Mouse (Mus musculus) C2C12 (cell line): Measurements from ENCODE around the gene Chaf1b. TPM values are rescaled to one million over a fixed set of nuclear protein-coding genes. Genes with fewer than 3 reads are reported as not detected.

Experiments used
- H3K27me3 ChIP-seq: one replicate; pipeline ENCODE4 v1.6.1; 2011; ENCODE audit not compliant: control insufficient read depth, insufficient read depth, insufficient read length
- H3K36me3 ChIP-seq: one replicate; pipeline ENCODE4 v1.6.1; 2011; ENCODE audit not compliant: control insufficient read depth, insufficient read depth
- H3K4me3 ChIP-seq: one replicate; pipeline ENCODE4 v1.5.1; 2011; ENCODE audit warnings: mild to moderate bottlenecking, control low read depth; ENCODE audit not compliant: poor library complexity, insufficient read depth, severe bottlenecking
- H3K79me2 ChIP-seq: one replicate; pipeline ENCODE4 v1.6.1; 2011; ENCODE audit not compliant: control insufficient read depth, insufficient read depth
- H3K79me3 ChIP-seq: one replicate; pipeline ENCODE4 v1.6.1; 2011; ENCODE audit warnings: low read depth, control low read depth
- H3ac ChIP-seq: one replicate; pipeline ENCODE3; 2011; ENCODE audit warnings: low read depth; ENCODE audit not compliant: control insufficient read depth, insufficient read length
- CEBPB ChIP-seq: IDR thresholded peaks from one replicate; pipeline ENCODE4 v1.6.1; 2011; ENCODE audit warnings: low read depth, mild to moderate bottlenecking, control low read depth, moderate library complexity
- CTCF ChIP-seq: IDR thresholded peaks from one replicate; pipeline ENCODE4 v1.5.1; 2011; ENCODE audit not compliant: control insufficient read depth, insufficient read depth, insufficient read length
- FOSL1 ChIP-seq: IDR thresholded peaks from one replicate; pipeline ENCODE4 v1.8.0; 2011; ENCODE audit warnings: mild to moderate bottlenecking, low read length; ENCODE audit not compliant: poor library complexity, insufficient read depth, severe bottlenecking
- MAX ChIP-seq: IDR thresholded peaks from one replicate; pipeline ENCODE4 v1.6.1; 2011; ENCODE audit warnings: mild to moderate bottlenecking, control low read depth
- MYOD1 ChIP-seq: IDR thresholded peaks from one replicate; pipeline ENCODE4 v1.6.1; 2011; ENCODE audit warnings: low read depth; ENCODE audit not compliant: control insufficient read depth, insufficient read length
- MYOG ChIP-seq: IDR thresholded peaks from one replicate; pipeline ENCODE4 v1.6.1; 2011; ENCODE audit not compliant: control insufficient read depth, insufficient read length; ENCODE audit errors: extremely low read depth
- USF1 ChIP-seq: IDR thresholded peaks from one replicate; pipeline ENCODE4 v1.6.1; 2011; ENCODE audit warnings: low read depth, mild to moderate bottlenecking, control low read depth, moderate library complexity
- polyA plus RNA-seq: library from polyadenylated mRNA; unstranded; fragments of >200 nt; fragmentation: generic; extraction: Trizol; gene quantifications from one replicate; pipeline ENCODE4 v1.2.1, GENCODE M21; 2012; ENCODE audit warnings: missing spikeins

Gene Chaf1b
- polyA plus RNA-seq, 1 experiment, result 55.5 TPM

DNA sequence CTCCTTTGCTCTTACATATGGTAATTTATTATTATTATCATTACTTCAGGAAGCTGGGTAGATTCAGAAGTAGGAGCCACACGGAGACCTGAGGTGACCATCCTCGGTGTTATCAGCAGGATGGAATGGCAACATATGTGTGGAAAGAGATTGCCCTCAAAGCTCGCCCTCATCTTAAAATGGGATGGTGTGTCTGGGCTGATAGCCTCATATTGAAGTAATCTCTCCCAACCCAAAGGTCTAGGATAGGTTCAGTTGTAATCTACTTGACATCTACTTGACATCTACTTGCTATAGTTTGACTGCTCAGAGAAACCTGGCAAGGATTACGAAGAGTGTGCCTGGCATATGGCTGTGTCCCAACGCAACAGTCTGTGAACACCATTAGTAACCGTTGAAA, 60.6 kb downstream of the Chaf1b start:
- Histone ChIP-seq H3K36me3 (no peaks in the 10 kb centered on the region), H3K4me3 (no peak overlapping the region), H3K79me3 (no peaks in the 10 kb centered on the region), H3ac (no peak overlapping the region), H3K79me2 (no peaks in the 10 kb centered on the region), H3K27me3 (peaks cover 5% of the 10 kb centered on the region)
- TF ChIP-seq MYOG (no peak), CEBPB (no peak), MAX (no peak), MYOD1 (no peak), FOSL1 (no peak), USF1 (no peak), CTCF (no peak)

DNA sequence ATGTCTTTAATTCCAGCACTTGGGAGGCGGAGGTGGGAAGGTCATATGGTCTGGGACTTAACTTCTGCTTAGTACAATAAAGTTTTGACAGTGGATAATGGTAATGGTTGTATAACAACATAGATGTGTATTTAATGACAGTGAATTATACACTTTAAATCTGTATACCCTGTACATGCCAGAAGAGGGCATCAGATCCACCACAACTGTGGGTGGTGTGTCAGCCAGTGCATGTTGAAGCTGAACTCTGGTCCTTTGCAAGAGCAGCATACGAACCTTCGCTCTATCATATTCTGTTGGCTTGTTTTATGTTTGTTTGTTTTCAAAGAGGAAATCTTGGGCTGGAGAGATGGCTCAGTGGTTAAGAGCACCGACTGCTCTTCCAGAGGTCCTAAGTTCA, 63.7 kb downstream of the Chaf1b start:
- no peak overlapping the region for H3ac ChIP-seq
- no peaks in the 10 kb centered on the region for H3K79me3 ChIP-seq
- H3K4me3 ChIP-seq, result no peak overlapping the region
- no peaks in the 10 kb centered on the region for H3K36me3 ChIP-seq
- peaks cover 5% of the 10 kb centered on the region for H3K27me3 ChIP-seq
- TF ChIP-seq MYOG (no peak), FOSL1 (no peak), CTCF (no peak), USF1 (no peak), MAX (no peak), CEBPB (no peak), MYOD1 (no peak)
- H3K79me2 ChIP-seq, result no peaks in the 10 kb centered on the region

Other genes starting within 250 kb of the Chaf1b start
- 30.6 TPM for gene Cbr3, start 200.7 kb upstream of the Chaf1b start, polyA plus RNA-seq
- 3.1 TPM for gene Dop1b, start 172.0 kb upstream of the Chaf1b start, polyA plus RNA-seq
- 8.0 TPM for gene Morc3, start 51.8 kb upstream of the Chaf1b start, polyA plus RNA-seq
- not detected for gene Cldn14, start 124.9 kb downstream of the Chaf1b start, polyA plus RNA-seq
- gene Sim2, start 201.0 kb downstream of the Chaf1b start, polyA plus RNA-seq, result 8.0 TPM